ENCODE assay signal across 18 mouse cellular contexts in the genomic region with DNA sequence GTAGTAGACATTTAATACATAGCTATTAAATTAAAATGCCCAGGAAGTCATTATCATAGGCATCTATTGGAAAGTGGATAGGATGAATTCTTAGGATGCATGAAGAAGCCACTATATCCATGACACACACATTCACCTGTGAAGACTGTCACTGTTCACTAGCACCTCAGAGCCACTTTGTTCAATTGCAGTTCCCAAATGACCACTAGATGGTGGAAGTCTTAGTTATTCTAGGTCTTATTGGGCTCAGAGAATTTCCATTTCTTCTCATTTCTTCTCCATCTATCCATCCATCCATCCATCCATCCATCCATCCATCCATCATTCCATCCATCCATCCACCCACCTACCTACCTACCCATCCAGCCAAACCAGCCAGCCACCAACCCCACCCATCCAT.
DNase-seq lines count a peak whose midpoint lies in the region; ATAC-seq and TF ChIP-seq lines count a peak whose summit lies in the region.
"Had no signal": no experiment of that assay in that cellular context is flagged by ENCODE, and none has a peak within 500 bp of the region (broad histone marks: within the 10 kb centered on the region; RNA-seq: fewer than 3 reads in every experiment).

No protein-coding gene starts in this region.

- no peaks in the 10 kb centered on the region for H3K27me3 ChIP-seq in kidney, postnatal 0 days (ENCODE audit: insufficient read depth, low read length)
- H3K27me3 ChIP-seq in kidney, adult 2 months (replicated peaks; ENCODE audit: control insufficient read depth, insufficient read depth, low read length) = no peaks in the 10 kb centered on the region
- no peaks in the 10 kb centered on the region for H3K27me3 ChIP-seq in limb, embryonic 10.5 days (ENCODE audit: low read depth, poor library complexity, severe bottlenecking)
- H3K27me3 ChIP-seq: embryonic facial prominence, embryonic 12.5 days; heart, embryonic 15.5 days; limb, embryonic 13.5 days had no signal

- H3K4me1 ChIP-seq in kidney, postnatal 0 days (replicated peaks; ENCODE audit: insufficient read depth, low read length) = no peaks in the 10 kb centered on the region
- no peaks in the 10 kb centered on the region for H3K4me1 ChIP-seq in kidney, adult 2 months (ENCODE audit: control insufficient read depth, insufficient read depth, low read length)
- no peaks in the 10 kb centered on the region for H3K4me1 ChIP-seq in ES-E14 (ENCODE audit: control insufficient read depth in 2 of 2, insufficient read depth in 2 of 2, low read length in 2 of 2, poor library complexity in 1 of 2)
- no peaks in the 10 kb centered on the region for H3K4me1 ChIP-seq in limb, embryonic 10.5 days
- H3K4me1 ChIP-seq: embryonic facial prominence, embryonic 12.5 days; heart, embryonic 15.5 days; limb, embryonic 13.5 days had no signal

- DNase-seq in cerebellum, postnatal 10 days = peak; percentile 8 to 21
- DNase-seq in cerebellum, postnatal 25 days = no peak
- DNase-seq in kidney, postnatal 0 days (ENCODE audit: low spot score) = no peak
- DNase-seq in kidney, adult 2 months = no peak
- peak; percentile 12 for DNase-seq in ES-E14 (ENCODE audit: low read depth, low spot score)
- no peak for DNase-seq in brain, embryonic 14.5 days (ENCODE audit: low read depth)
- DNase-seq in thymus, postnatal 10 days (ENCODE audit: low spot score in 2 of 2) = no peak
- no peak for DNase-seq in limb, embryonic 10.5 days (ENCODE audit: low spot score)
- DNase-seq: adrenal gland, postnatal 14 days; cerebellum, adult 8-10 months; heart, adult 18-20 months; spleen, adult 18-20 months; thymus, adult 2 months had no signal

- H3K9ac ChIP-seq in kidney, postnatal 0 days (ENCODE audit: low read depth, low read length) = no peak overlapping the region
- H3K9ac ChIP-seq in ES-E14 (ENCODE audit: insufficient read depth, low read depth, low read length, poor library complexity, severe bottlenecking) = no peak overlapping the region
- H3K9ac ChIP-seq: embryonic facial prominence, embryonic 12.5 days; heart, embryonic 15.5 days; limb, embryonic 13.5 days; liver, embryonic 14.5 days had no signal

- H3K4me3 ChIP-seq in kidney, postnatal 0 days (replicated peaks; ENCODE audit: low read depth, low read length) = no peak overlapping the region
- no peak overlapping the region for H3K4me3 ChIP-seq in kidney, adult 2 months (ENCODE audit: insufficient read depth, low read depth, low read length)
- H3K4me3 ChIP-seq in ES-E14 (ENCODE audit: insufficient read depth in 1 of 2, low read depth in 1 of 2, low read length in 2 of 2, poor library complexity in 1 of 2, severe bottlenecking in 1 of 2) = no peak overlapping the region
- no peak overlapping the region for H3K4me3 ChIP-seq in limb, embryonic 10.5 days
- H3K4me3 ChIP-seq: embryonic facial prominence, embryonic 12.5 days; heart, embryonic 15.5 days; limb, embryonic 13.5 days had no signal

- no peaks in the 10 kb centered on the region for H3K9me3 ChIP-seq in kidney, postnatal 0 days (replicated peaks; ENCODE audit: low read length)
- H3K9me3 ChIP-seq in ES-E14 (ENCODE audit: control insufficient read depth, insufficient read depth, low read depth, low read length) = no peaks in the 10 kb centered on the region
- no peaks in the 10 kb centered on the region for H3K9me3 ChIP-seq in limb, embryonic 10.5 days (replicated peaks)
- H3K9me3 ChIP-seq: embryonic facial prominence, embryonic 12.5 days; heart, embryonic 15.5 days; limb, embryonic 13.5 days had no signal

- no peak overlapping the region for H3K27ac ChIP-seq in kidney, postnatal 0 days
- no peak overlapping the region for H3K27ac ChIP-seq in kidney, adult 2 months (ENCODE audit: insufficient read depth, low read depth, low read length)
- no peak overlapping the region for H3K27ac ChIP-seq in ES-E14 (ENCODE audit: insufficient read depth, low read depth, low read length, poor library complexity, severe bottlenecking)
- no peak overlapping the region for H3K27ac ChIP-seq in limb, embryonic 10.5 days
- H3K27ac ChIP-seq: embryonic facial prominence, embryonic 12.5 days; heart, embryonic 15.5 days; limb, embryonic 13.5 days; liver, embryonic 14.5 days had no signal

- no peaks in the 10 kb centered on the region for H3K36me3 ChIP-seq in kidney, postnatal 0 days (ENCODE audit: insufficient read depth, low read length)
- H3K36me3 ChIP-seq in kidney, adult 2 months (ENCODE audit: control insufficient read depth, insufficient read depth, low read length) = no peaks in the 10 kb centered on the region
- H3K36me3 ChIP-seq in ES-E14 (ENCODE audit: control insufficient read depth, insufficient read depth, low read length, poor library complexity, severe bottlenecking) = no peaks in the 10 kb centered on the region
- H3K36me3 ChIP-seq in limb, embryonic 10.5 days = no peaks in the 10 kb centered on the region
- H3K36me3 ChIP-seq: embryonic facial prominence, embryonic 12.5 days; heart, embryonic 15.5 days; limb, embryonic 13.5 days had no signal

- in situ Hi-C loops in ES-E14 (cut with MboI; ENCODE audit: low sequenced_read_pairs in 2 of 2, unreplicated experiment in 2 of 2) = no loop called here

- no peak for ATAC-seq in kidney, postnatal 0 days (replicated peaks; ENCODE audit: low FRiP score, low read depth)
- ATAC-seq: forebrain, embryonic 16.5 days had no signal

- TF ChIP-seq CTCF in kidney, postnatal 0 days (IDR thresholded peaks at IDR 0.05; ENCODE audit: low read depth) = peak; percentile 50
- no peak for TF ChIP-seq CTCF in kidney, adult 2 months (conservative IDR thresholded peaks at IDR 0.05; ENCODE audit: insufficient read depth, insufficient read length, low read depth, low read length)
- peak; percentile 19; the same call in 1 of the 2 replicates for TF ChIP-seq CTCF in brain, embryonic 14.5 days (IDR thresholded peaks at IDR 0.05; ENCODE audit: borderline replicate concordance, extremely low read depth, insufficient read depth, insufficient read length)

- no peak for TF ChIP-seq POLR2A in kidney, adult 2 months (IDR thresholded peaks at IDR 0.05; ENCODE audit: low read depth, low read length)
- no peak for TF ChIP-seq POLR2A in brain, embryonic 14.5 days (IDR thresholded peaks at IDR 0.05; ENCODE audit: borderline replicate concordance, extremely low read depth, insufficient read depth, insufficient read length, poor library complexity, severe bottlenecking)

- no peak overlapping the region for H3K4me2 ChIP-seq in kidney, postnatal 0 days (ENCODE audit: low read length)
- H3K4me2 ChIP-seq: embryonic facial prominence, embryonic 12.5 days; heart, embryonic 15.5 days; limb, embryonic 13.5 days had no signal

TF ChIP-seq in ES-E14, 5 proteins besides CTCF, POLR2A, EP300 and RAD21:
- TF ChIP-seq MAFK (IDR thresholded peaks at IDR 0.05; ENCODE audit: insufficient read depth, low read depth, low read length) = no peak

Comparison
In these comparisons a context has a peak if more than half of its experiments do, and no peak if none do; other contexts are left out.
1. DNase-seq: peak in cerebellum, postnatal 10 days (2 of 2) and ES-E14 (single experiment); none in cerebellum, postnatal 25 days (0 of 2), kidney, postnatal 0 days (single experiment), kidney, adult 2 months (single experiment), brain, embryonic 14.5 days (single experiment), thymus, postnatal 10 days (0 of 2) and limb, embryonic 10.5 days (single experiment).